Mouse (Mus musculus) spleen, adult 2 months (tissue): ENCODE data around the gene Gif.

Source experiments
- CTCF ChIP-seq: fragments of 200-500 bp; IDR thresholded peaks from 2 replicates; pipeline ENCODE4 v1.5.1; 2011; ENCODE audit warnings: mild to moderate bottlenecking, inconsistent platforms; ENCODE audit not compliant: insufficient read depth, insufficient read length, insufficient replicate concordance; ENCODE audit errors: extremely low read depth
- POLR2A ChIP-seq: fragments of 200-500 bp; IDR thresholded peaks from 2 replicates; pipeline ENCODE4 v1.6.1; 2011; ENCODE audit warnings: low read depth, low read length, inconsistent platforms

- TF ChIP-seq CTCF (no peak), POLR2A (no peak)
Observed at GRCm38 (mm10) chr19:11793741-11794359, 46.5 kb downstream of the Gif start.
